Mouse (Mus musculus) CH12.LX (cell line): ENCODE measurements around the gene Atg10. TPM values are rescaled to one million over a fixed set of nuclear protein-coding genes. Genes with fewer than 3 reads are reported as not detected.

Source experiments
- DNase-seq: peaks from one replicate; pipeline ENCODE4 v3.0.0-alpha.2; 2013; ENCODE audit errors: extremely low read depth
- H3K27ac ChIP-seq: 2 replicates; pipeline ENCODE4 v1.5.1; 2012; ENCODE audit warnings: low read depth, mild to moderate bottlenecking, control low read depth, moderate library complexity; ENCODE audit not compliant: insufficient read depth
- H3K27me3 ChIP-seq: replicated peaks from 2 replicates; pipeline ENCODE3; 2012; ENCODE audit warnings: inconsistent platforms
- H3K36me3 ChIP-seq, 2 experiments: replicated peaks in 1 of 2; 2 replicates each; pipeline versions ENCODE3 to v1.6.1; 2012; ENCODE audit warnings: inconsistent platforms in 1 of 2, low read length in 1 of 2, mild to moderate bottlenecking in 1 of 2, mixed read lengths in 1 of 2, moderate library complexity in 1 of 2; ENCODE audit not compliant: control insufficient read depth in 1 of 2, insufficient read depth in 1 of 2
- H3K4me1 ChIP-seq, 2 experiments: 2 replicates each; pipeline ENCODE4 v1.6.1; 2012; ENCODE audit warnings: inconsistent platforms in 1 of 2, moderate library complexity in 1 of 2; ENCODE audit not compliant: insufficient read depth in 2 of 2, control insufficient read depth in 1 of 2
- H3K4me2 ChIP-seq: 2 replicates; pipeline ENCODE4 v1.6.1; 2012; ENCODE audit warnings: low read depth, mild to moderate bottlenecking, control low read depth; ENCODE audit not compliant: poor library complexity, insufficient read depth, severe bottlenecking
- H3K4me3 ChIP-seq, 3 experiments: fragments of 150-350 bp in 1 of 3; sonication (generic) in 1 of 3; replicated peaks in 1 of 3; 2 replicates each; pipeline versions ENCODE3 to v1.5.1; 2011 to 2012; ENCODE audit warnings: low read depth in 2 of 3, low read length in 2 of 3, mild to moderate bottlenecking in 2 of 3, moderate library complexity in 2 of 3, control low read depth in 1 of 3, improper control_type of control experiment in 1 of 3, inconsistent platforms in 1 of 3, mixed read lengths in 1 of 3; ENCODE audit not compliant: poor library complexity in 1 of 3
- H3K79me2 ChIP-seq: replicated peaks from 2 replicates; pipeline ENCODE4 v1.6.1; 2012; ENCODE audit warnings: mild to moderate bottlenecking, moderate library complexity; ENCODE audit not compliant: control insufficient read depth, poor library complexity, insufficient read depth, severe bottlenecking; ENCODE audit errors: extremely low read depth
- H3K9ac ChIP-seq: 2 replicates; pipeline ENCODE4 v1.6.1; 2012; ENCODE audit warnings: low read depth, mild to moderate bottlenecking, control low read depth, moderate library complexity; ENCODE audit not compliant: insufficient read depth
- H3K9me3 ChIP-seq: replicated peaks from 2 replicates; pipeline ENCODE3; 2012; ENCODE audit warnings: low read length, inconsistent platforms, mixed read lengths
- BHLHE40 ChIP-seq: IDR thresholded peaks from 2 replicates; pipeline ENCODE4 v1.6.1; 2011; ENCODE audit warnings: mild to moderate bottlenecking, low read depth, low read length, improper control_type of control experiment
- CHD1 ChIP-seq: IDR thresholded peaks from 2 replicates; pipeline ENCODE4 v1.6.1; 2012; ENCODE audit warnings: low read depth, low read length, improper control_type of control experiment, inconsistent platforms
- CHD2 ChIP-seq: IDR thresholded peaks from 2 replicates; pipeline ENCODE4 v1.6.1; 2011; ENCODE audit warnings: low read length, improper control_type of control experiment
- E2F4 ChIP-seq: IDR thresholded peaks from 2 replicates; pipeline ENCODE4 v1.6.1; 2011; ENCODE audit warnings: low read depth, low read length, improper control_type of control experiment; ENCODE audit not compliant: insufficient replicate concordance
- GABPA ChIP-seq: IDR thresholded peaks from 2 replicates; pipeline ENCODE4 v1.6.1; 2012; ENCODE audit warnings: low read depth, low read length, improper control_type of control experiment, inconsistent platforms; ENCODE audit not compliant: insufficient replicate concordance
- HCFC1 ChIP-seq: IDR thresholded peaks from 2 replicates; pipeline ENCODE4 v1.6.1; 2012; ENCODE audit warnings: low read depth, mild to moderate bottlenecking, inconsistent platforms, low read length, improper control_type of control experiment
- JUND ChIP-seq: conservative IDR thresholded peaks from 2 replicates; pipeline ENCODE4 v1.6.1; 2011; ENCODE audit warnings: low read depth, low read length, improper control_type of control experiment
- KAT2A ChIP-seq: IDR thresholded peaks from 2 replicates; pipeline ENCODE4 v1.6.1; 2012; ENCODE audit warnings: low read length, improper control_type of control experiment, inconsistent platforms; ENCODE audit not compliant: insufficient replicate concordance
- MAFK ChIP-seq: IDR thresholded peaks from 2 replicates; pipeline ENCODE4 v1.6.1; 2011; ENCODE audit warnings: low read length, improper control_type of control experiment; ENCODE audit not compliant: insufficient replicate concordance
- MAX ChIP-seq: IDR thresholded peaks from 2 replicates; pipeline ENCODE4 v1.6.1; 2011; ENCODE audit warnings: low read length, improper control_type of control experiment
- MAZ ChIP-seq: IDR thresholded peaks from 2 replicates; pipeline ENCODE4 v1.6.1; 2012; ENCODE audit warnings: low read depth, mild to moderate bottlenecking, inconsistent platforms, low read length, improper control_type of control experiment, moderate library complexity
- MYC ChIP-seq: IDR thresholded peaks from 2 replicates; pipeline ENCODE4 v1.6.1; 2011; ENCODE audit warnings: low read depth, mild to moderate bottlenecking, improper control_type of control experiment, low read length
- NRF1 ChIP-seq: IDR thresholded peaks from 2 replicates; pipeline ENCODE4 v1.6.1; 2014; ENCODE audit warnings: low read depth, mild to moderate bottlenecking, inconsistent platforms, low read length, improper control_type of control experiment, moderate library complexity
- PAX5 ChIP-seq: IDR thresholded peaks from 2 replicates; pipeline ENCODE4 v1.6.1; 2012; ENCODE audit warnings: low read length, inconsistent platforms, mixed read lengths
- POLR2A ChIP-seq: IDR thresholded peaks from 2 replicates; pipeline ENCODE4 v1.6.1; 2011; ENCODE audit warnings: low read depth, mild to moderate bottlenecking, improper control_type of control experiment, low read length
- POLR2AphosphoS2 ChIP-seq: IDR thresholded peaks from 2 replicates; pipeline ENCODE4 v1.6.1; 2011; ENCODE audit warnings: low read depth, low read length, improper control_type of control experiment
- SIN3A ChIP-seq: IDR thresholded peaks from 2 replicates; pipeline ENCODE4 v1.6.1; 2012; ENCODE audit warnings: low read length, improper control_type of control experiment, inconsistent platforms
- SMC3 ChIP-seq: IDR thresholded peaks from 2 replicates; pipeline ENCODE4 v1.6.1; 2011; ENCODE audit warnings: low read depth, low read length, improper control_type of control experiment
- TBP ChIP-seq: conservative IDR thresholded peaks from 2 replicates; pipeline ENCODE4 v1.6.1; 2011; ENCODE audit warnings: low read depth, low read length, improper control_type of control experiment
- TCF12 ChIP-seq: IDR thresholded peaks from 2 replicates; pipeline ENCODE4 v1.6.1; 2014; ENCODE audit warnings: low read depth, mild to moderate bottlenecking, inconsistent platforms, low read length, improper control_type of control experiment
- UBTF ChIP-seq: IDR thresholded peaks from 2 replicates; pipeline ENCODE4 v1.6.1; 2012; ENCODE audit warnings: low read depth, mild to moderate bottlenecking, inconsistent platforms, low read length, improper control_type of control experiment, moderate library complexity
- USF2 ChIP-seq: conservative IDR thresholded peaks from 2 replicates; pipeline ENCODE4 v1.6.1; 2011; ENCODE audit warnings: low read depth, low read length, improper control_type of control experiment
- ZC3H11A ChIP-seq: IDR thresholded peaks from 2 replicates; pipeline ENCODE4 v1.6.1; 2012; ENCODE audit warnings: low read depth, mild to moderate bottlenecking, inconsistent platforms, low read length, improper control_type of control experiment
- ZMIZ1 ChIP-seq: IDR thresholded peaks from 2 replicates; pipeline ENCODE4 v1.6.1; 2012; ENCODE audit warnings: low read depth, mild to moderate bottlenecking, inconsistent platforms, low read length, improper control_type of control experiment
- dilution Hi-C: fragments of 300-500 bp; cut with MboI; formaldehyde crosslinking; loops from 2 replicates; pipeline ENCODE4 v1.14.3; 2020; ENCODE audit warnings: low sequenced_read_pairs; ENCODE audit not compliant: extremely low pct_unique_long_range_greater_than_20kb, extremely low pct_ligation_motif_present
- in situ Hi-C: fragments of 300-500 bp; cut with MboI; formaldehyde crosslinking; loops from 3 replicates; pipeline ENCODE4 v1.14.3; 2019; ENCODE audit warnings: low sequenced_read_pairs, low pct_ligation_motif_present, low pct_unique_long_range_greater_than_20kb, mixed read lengths
- polyA plus RNA-seq: library from polyadenylated mRNA; unstranded; fragments of >175 nt; gene quantifications from 2 replicates; pipeline ENCODE4 v1.2.1, GENCODE M21; 2012; ENCODE audit warnings: low read depth; ENCODE audit not compliant: insufficient read length
- total RNA-seq, 2 experiments: library from RNA; depleted of rRNA; stranded (reverse); fragments of 300-350 nt in 1 of 2; fragments of >200 nt in 1 of 2; gene quantifications; 2 replicates each; pipeline ENCODE4 v1.2.3; 2012 to 2014

Gene Atg10
- total and polyA plus RNA-seq, 3 experiments = 3.4 to 7.2 (median 4.2) TPM

DNA sequence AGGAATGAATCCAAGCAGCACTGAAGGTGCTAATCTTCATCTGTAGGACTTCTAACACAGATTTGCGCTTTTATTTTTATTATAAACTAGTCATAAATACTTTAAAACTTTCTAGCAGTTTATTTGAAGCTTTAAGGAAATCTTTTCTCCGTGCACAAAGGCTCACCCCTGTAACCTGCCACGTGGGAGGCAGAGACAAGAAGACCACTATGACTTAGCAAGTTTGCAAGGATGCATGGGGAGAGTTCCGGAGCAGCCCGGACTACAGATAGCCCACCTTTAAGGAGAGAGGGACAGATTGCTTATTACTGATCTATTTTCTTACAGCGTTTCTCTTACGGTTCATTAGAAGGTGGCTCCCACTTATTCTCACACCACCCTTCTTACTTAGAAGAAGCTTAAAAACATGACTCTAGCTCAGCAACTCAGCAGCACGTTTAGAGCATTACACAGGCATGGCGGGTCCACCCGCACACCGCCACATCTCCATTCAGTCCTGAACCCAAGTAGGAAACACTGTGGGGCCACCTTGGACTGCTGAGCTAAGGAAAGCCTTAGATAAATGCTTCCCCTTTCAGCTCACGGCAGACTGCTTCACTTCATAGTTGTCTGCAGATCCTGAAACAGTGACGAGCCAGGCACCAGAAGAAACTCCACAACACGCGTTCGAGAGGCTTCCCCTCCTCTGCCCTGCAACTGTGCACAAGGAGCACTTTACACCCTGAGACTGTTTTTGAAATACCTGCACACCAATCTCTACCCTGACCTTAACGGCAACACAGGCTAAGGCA, 54.0 kb downstream of the Atg10 start:
- H3K27ac ChIP-seq = no peak overlapping the region
- H3K4me2 ChIP-seq = no peak overlapping the region
- H3K27me3 ChIP-seq = no peaks in the 10 kb centered on the region
- H3K4me3 ChIP-seq = no peak overlapping the region
- in situ Hi-C loops = no loop called here
- H3K36me3 ChIP-seq = no peaks in the 10 kb centered on the region
- no peak for TF ChIP-seq BHLHE40
- no peak for TF ChIP-seq POLR2AphosphoS2
- TF ChIP-seq MYC = no peak
- no peak for TF ChIP-seq MAX
- TF ChIP-seq ZMIZ1 = no peak
- TF ChIP-seq USF2 = no peak
- no peak for TF ChIP-seq SIN3A
- TF ChIP-seq POLR2A = no peak
- TF ChIP-seq, all 38 proteins: peak for 0
- no peaks in the 10 kb centered on the region for H3K4me1 ChIP-seq
- no peak overlapping the region for H3K9ac ChIP-seq
- DNase-seq = no peak
- H3K79me2 ChIP-seq = no peaks in the 10 kb centered on the region
- H3K9me3 ChIP-seq = no peaks in the 10 kb centered on the region
- dilution Hi-C loops = no loop called here

DNA sequence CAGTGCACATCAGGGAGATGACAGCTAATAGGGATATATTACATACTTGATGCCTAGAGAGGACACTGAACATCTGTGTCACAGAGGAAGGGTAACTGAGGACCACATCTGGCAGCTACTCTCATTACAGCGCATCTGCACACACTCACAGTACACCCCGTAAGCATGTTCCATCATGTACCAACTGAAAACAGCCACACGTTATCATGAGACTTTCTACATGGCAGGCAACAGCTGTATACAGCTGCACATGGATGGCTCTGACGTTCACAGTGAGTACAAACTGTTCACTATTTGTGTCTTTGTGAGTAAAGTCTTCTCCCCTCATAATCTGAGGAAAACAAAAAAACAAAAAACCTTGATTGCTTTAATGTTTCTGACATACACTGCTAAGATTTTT, 55.3 kb downstream of the Atg10 start:
- in situ Hi-C loops = no loop called here
- H3K4me1 ChIP-seq = no peaks in the 10 kb centered on the region

DNA sequence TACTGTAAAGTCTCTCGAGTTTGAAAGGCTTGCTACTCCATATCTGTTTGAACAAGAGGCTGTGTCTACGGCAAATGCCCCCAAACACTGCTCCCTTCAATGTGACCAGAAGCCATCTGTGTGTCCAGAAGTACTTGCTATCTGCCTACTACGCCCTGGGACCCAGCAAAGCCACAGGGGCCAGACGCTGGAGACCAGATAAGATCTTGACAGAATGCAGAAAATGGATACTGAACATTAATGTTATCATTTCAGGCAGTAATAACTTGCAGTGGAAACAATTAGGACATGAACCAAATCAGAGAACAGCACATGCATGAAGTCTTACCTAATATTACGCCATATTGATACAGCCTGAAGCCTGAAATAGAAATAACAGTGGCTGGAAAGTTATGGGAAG, 56.2 kb downstream of the Atg10 start:
- DNase-seq = no peak
- H3K4me3 ChIP-seq = no peak overlapping the region
- H3K4me2 ChIP-seq = no peak overlapping the region
- TF ChIP-seq UBTF (no peak), TBP (no peak), CHD1 (no peak), E2F4 (no peak), TCF12 (no peak), PAX5 (no peak), HCFC1 (no peak), MAX (no peak), GABPA (no peak), SMC3 (no peak), CHD2 (no peak), MAZ (no peak)
- no peaks in the 10 kb centered on the region for H3K79me2 ChIP-seq
- in situ Hi-C loops (no loop called here), dilution Hi-C loops (no loop called here)
- no peak overlapping the region for H3K9ac ChIP-seq
- no peaks in the 10 kb centered on the region for H3K4me1 ChIP-seq
- H3K9me3 ChIP-seq = no peaks in the 10 kb centered on the region
- no peak overlapping the region for H3K27ac ChIP-seq
- H3K27me3 ChIP-seq = no peaks in the 10 kb centered on the region
- H3K36me3 ChIP-seq = no peaks in the 10 kb centered on the region

More for the DNA sequence above, 55.3 kb downstream of the Atg10 start:
- no peak overlapping the region for H3K27ac ChIP-seq
- H3K4me2 ChIP-seq = no peak overlapping the region
- no peaks in the 10 kb centered on the region for H3K9me3 ChIP-seq
- H3K9ac ChIP-seq = no peak overlapping the region
- dilution Hi-C loops = no loop called here
- H3K27me3 ChIP-seq = no peaks in the 10 kb centered on the region
- DNase-seq = no peak
- no peaks in the 10 kb centered on the region for H3K79me2 ChIP-seq
- no peaks in the 10 kb centered on the region for H3K36me3 ChIP-seq
- TF ChIP-seq KAT2A (no peak), PAX5 (no peak), MAFK (no peak), ZC3H11A (no peak), POLR2AphosphoS2 (no peak), NRF1 (no peak), JUND (no peak)
- TF ChIP-seq, all 38 proteins: peak for 0
- H3K4me3 ChIP-seq = no peak overlapping the region
